Mouse (Mus musculus): ENCODE measurements at regions not wholly inside any gene's neighbourhood (a gene's known extent, or its start where the extent isn't known, plus 50 kb on each side); places are given as distances from the start of the nearest gene placed in this dataset.
"Not testable (repeated sequence)": the region's sequence is repeated elsewhere in the genome, so short reads cannot be mapped to it uniquely, and the experiment has no call there.

DNA sequence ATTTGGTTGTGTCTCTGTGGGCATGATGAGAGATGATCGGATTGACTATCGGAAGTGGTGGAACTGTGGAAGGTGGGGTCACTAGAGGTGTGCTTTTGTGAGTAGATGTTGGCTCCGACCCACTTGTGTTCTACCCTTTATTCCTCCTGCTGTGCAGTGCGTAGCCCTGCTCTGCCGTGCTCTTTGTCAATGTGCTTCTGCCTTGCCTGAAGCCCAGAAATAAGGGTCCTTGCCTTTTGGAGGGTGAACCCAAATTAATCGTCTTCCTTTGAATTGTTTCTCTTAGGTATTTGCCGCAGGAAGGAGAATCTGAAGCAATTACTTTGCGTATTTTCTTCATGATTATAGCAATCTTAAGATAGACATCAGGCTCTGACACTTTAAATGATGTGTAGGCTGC is 421.6 kb upstream of the Zfp507 start:
- DNase-seq (ENCODE audit: low read depth), result no peak

DNA sequence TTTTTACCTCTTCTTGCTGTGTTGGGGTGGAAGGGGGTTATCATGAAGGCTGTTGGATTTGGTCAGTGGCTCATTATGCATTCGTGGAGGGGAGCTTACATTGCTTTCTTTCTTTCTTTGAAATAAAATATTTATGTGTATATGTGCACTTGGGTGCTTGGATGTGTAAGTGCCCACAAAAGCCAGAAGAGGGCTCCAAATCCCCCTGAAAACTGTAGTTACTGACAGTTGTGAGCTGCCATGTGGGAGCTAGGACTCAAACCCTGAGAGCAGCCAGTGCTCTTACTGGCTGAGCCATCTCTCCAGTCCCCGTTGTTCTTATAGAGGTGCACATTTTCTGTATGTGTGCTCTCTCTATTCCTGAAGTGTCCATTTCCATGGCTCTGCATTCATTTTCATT is 415.6 kb upstream of the Zfp507 start:
- no peak for DNase-seq (ENCODE audit: low read depth)

DNA sequence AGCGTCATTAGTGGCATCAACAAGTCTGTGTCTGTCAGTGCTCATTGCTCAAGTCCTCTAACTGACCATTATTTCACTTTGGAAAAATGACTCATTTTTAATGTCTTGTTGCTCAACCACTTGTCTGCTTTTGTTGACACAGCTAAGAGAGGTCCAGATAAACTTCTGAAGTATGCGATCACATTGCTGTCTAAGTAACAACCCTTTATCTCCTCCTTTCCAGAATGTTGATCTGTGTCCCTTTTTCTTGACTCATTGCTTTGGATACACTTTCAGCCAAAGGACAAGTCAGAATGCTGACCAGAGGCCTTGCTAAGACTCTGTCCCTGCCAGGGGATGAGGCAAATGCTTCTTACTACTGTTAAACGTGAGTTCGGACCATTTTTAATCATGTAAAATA is 407.2 kb upstream of the Zfp507 start:
- no peak for DNase-seq (ENCODE audit: low read depth)

DNA sequence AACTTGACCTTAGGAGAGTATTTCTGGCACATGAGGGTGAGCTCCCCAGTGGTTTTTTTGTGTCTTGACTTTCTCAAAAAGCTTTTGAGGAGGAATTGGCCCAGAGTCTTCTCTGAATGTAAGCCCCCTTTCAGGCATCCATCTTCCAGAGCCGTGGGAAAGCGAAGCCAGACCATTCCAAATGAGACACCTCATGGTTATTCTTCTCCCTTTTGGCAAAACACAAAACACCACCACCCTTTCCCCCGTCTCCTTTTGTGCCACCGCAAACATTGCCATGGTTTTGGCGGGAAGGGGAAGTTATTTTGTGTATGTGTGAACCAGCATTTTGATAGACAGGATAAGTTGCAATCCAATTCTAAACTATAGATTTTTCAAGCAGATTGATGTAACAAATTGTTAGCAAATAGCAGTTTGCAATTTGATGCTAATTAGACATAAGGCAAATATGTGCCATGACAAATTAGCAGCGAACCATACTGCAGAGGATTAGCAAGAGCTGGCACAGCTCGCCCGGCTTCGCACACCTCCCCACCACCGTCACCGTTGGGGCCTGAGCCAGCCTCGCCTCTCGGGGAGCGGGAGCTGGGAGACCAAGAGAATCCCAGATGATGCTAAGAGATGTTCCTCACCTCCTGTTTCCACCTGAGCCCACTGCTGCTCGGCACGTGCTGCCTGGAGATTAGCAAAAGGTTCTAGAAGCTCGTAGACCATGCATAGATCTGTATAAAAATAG is 404.9 kb upstream of the Zfp507 start:
- no peak for DNase-seq (ENCODE audit: low read depth)

DNA sequence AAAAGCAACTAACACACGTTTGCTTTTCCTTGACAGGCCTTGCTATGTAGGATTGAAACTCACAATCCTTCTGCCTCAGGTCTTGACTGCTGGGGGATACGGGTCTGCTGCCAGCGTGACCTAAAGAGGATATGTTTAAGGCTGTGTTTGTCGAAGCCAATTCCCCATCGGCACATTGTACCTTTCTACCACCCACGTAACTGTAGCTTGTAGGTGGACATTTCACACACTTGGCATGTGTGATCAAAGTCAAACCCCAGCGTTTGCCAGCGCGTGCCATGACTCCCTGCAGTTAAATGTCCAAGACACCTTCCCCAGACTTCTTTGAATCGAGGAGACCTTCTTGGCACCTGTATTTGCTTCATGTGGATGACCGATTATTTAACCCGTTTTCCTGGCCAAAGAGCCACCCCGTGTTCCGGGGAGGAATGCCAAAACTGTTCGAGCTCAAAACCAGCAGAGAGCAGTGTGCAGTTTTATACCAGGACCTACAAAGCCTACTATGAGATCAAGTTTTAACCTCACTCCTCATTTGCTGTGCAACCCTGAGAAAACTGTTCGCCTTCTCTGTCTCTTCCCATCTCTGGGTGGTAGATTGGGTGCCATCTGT is 395.4 kb upstream of the Zfp507 start:
- no peak for DNase-seq (ENCODE audit: low read depth)

DNA sequence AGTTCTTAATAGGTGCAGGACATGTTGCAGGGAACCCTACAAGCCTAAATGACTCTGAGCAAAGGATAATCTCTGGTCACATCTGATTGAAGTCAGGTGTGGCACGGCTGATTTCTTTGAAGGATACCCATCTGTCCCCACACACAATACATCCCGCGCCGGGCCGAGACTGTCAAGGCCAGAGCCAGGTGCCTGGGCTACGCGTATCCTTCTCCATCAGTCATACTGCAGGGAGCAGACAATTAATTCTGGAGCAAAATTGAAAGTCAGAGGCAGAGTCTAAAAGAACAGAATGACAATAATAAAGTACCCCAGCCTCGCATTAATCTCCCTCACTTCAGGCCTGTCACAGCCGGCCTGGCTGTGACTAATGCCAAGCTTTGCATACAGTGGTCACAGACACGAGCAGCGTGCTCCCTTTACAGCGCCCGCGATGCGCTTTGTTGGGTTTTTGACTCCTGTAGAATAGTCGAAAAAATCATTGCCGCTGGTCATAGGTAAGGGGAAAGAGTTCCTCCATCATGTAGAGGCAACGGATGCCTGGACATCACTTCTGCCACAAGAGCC is 393.4 kb upstream of the Zfp507 start:
- DNase-seq (ENCODE audit: low read depth), result no peak

DNA sequence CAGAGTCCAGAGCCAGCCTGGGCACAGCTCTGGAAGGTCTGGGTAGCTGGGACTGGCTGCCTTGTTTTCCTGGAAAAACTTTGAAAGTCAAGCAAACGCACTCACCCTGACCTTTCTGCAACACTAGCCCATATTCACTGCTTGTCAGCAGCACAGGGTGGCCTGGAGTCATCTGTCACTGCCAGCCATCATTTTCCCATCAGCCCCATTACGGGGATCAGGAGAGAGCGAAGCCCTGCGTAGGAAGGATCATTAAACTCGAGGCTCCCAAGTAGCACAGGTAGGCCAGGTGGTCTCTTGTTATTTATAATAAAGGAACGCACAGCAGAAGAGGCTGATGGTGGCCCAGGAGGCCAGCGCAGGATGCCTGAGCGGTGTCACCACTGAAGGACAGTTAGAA is 389.8 kb upstream of the Zfp507 start:
- no peak for DNase-seq (ENCODE audit: low read depth)

DNA sequence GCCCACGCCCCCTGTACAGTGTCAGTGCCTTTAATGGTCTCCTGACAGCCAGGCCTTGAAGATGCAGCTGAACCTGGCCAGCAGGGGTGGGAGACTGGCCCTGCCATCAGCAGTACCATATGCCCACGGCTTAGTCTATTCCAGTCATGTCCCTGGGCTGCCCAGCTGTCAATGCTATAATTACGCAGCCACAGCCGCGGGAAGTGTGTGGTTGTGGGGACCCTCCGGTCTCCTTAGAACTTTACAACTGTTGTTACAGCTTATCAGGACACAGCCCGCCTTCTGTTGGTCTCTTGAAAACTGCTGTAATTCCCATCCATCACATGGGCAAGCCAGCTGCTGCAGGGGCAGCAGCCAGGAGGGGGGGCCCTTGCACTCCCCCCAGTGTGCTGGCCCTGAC is 375.1 kb upstream of the Zfp507 start:
- DNase-seq (ENCODE audit: low read depth), result no peak

DNA sequence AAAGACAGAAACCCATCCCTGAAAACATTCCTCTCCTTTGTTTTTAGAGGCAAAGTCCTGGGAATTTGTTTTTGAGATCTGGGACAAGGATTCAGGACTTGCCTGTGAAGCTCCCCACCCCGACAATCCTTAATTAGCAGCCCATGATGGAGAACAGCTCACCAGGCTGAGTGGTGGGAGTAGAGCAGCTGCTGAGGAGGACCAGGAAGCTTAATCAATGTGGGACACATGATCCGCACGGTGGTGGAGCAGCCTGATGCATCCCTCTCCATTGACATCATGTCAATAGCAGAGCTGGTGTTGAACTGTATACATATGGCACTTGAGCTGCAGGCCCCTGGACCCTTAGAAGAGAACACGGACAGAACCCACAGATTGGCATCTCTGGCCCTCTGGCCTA is 372.5 kb upstream of the Zfp507 start:
- DNase-seq (ENCODE audit: low read depth), result no peak

DNA sequence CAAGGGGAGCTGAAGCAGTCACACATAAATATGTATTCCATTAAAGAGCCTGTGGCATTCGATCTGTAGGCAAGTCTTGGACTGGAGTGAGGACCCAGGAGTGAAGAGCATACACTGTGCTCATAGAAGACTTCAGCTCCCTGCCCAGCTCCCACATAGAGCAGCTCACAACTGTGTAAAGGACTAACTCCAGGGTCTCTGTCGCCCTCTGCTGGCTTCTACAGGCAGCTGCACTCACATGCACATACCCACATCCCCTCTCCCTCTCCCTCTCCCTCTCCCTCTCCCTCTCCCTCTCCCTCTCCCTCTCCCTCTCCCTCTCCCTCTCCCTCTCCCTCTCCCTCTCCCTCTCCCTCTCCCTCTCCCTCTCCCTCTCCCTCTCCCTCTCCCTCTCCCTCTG is 369.7 kb upstream of the Zfp507 start:
- DNase-seq (ENCODE audit: low read depth), result not testable (repeated sequence)

DNA sequence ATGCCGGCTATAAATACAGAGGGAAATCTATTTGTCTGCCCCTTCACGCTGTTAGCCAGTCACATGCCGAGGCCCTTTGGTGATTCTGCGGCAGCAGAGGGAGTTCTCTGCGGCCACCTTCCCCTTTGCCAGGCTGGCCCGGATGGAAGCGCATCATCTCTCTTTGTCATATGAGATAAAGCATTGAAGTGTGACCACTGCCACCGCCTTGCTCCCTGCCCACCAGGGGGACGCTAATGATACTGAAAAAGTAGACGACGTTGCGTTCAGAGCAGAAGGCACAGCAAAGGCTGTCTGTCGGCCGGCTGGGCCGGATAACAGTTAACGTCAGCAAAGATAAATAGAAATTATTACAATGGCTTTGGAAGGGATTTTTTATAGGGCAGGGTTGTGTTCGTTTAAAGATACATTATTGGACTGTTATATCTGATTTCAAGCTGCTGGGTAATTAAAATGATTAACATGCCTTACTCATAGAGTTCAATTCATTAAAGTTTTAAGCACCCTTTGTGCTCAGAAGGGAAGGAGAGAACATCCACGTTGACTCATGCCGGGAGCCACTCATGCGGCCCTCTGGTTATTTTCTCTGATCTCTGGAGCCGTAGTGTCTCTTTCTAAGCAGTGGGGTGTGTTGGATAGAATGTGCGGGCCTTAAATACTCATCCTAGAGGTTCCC is 354.6 kb upstream of the Zfp507 start:
- no peak for DNase-seq (ENCODE audit: low read depth)

DNA sequence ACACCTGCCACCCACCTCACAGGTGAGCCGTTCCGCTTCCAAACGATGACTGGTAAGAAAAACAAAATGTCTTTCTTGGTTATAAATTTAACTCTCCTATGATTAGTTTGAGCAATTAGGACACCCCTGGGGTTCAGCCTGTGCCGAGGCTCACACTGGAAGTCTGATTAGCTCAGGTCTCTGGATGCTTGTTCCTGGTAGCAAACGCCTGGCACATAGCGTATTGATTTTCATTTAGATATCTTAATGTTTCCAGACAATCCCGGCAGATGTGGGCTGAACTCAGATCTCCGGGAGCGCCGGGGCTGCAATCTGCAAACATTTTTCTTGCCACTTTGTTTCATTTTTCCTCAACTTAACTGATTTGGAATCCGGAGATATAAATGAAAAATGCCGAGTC is 353.8 kb upstream of the Zfp507 start:
- DNase-seq (ENCODE audit: low read depth), result no peak

DNA sequence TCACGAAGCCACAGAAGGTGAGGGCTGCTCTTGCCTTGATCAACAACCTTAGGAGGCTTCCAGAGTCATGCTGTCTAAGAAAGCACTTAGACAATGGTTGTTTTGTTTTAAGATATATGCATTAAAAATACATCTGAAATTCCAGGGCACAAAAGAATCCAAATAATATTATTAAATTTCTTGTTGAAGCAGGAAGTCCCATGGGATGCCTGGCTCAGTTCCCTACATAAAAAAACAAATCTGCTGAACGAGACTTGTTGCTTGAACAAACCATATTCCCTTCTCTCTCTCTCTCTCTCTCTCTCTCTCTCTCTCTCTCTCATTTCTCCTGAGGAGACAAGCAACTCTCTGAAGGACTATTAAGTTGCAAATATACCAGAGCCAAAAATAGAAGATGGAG is 352.8 kb upstream of the Zfp507 start:
- no peak for DNase-seq (ENCODE audit: low read depth)

DNA sequence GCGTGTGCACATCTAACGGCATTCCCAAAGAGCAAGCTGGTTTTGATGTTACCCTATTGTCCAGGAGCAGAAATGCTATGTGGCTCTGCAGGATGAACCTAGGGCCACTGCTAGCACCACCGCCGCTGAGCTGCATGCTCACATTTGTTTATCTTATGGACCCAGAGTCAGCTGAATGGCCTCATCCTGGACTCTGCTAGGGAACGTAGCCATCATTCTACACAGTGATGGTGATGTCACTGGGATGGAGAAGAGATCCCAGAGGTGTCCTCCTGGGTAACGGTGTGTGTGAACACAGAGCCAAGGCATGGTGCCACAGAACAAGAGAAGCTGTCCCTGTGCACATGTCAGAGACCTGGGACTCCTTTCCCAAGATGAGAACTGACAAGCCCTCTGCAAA is 352.4 kb upstream of the Zfp507 start:
- DNase-seq (ENCODE audit: low read depth), result no peak

DNA sequence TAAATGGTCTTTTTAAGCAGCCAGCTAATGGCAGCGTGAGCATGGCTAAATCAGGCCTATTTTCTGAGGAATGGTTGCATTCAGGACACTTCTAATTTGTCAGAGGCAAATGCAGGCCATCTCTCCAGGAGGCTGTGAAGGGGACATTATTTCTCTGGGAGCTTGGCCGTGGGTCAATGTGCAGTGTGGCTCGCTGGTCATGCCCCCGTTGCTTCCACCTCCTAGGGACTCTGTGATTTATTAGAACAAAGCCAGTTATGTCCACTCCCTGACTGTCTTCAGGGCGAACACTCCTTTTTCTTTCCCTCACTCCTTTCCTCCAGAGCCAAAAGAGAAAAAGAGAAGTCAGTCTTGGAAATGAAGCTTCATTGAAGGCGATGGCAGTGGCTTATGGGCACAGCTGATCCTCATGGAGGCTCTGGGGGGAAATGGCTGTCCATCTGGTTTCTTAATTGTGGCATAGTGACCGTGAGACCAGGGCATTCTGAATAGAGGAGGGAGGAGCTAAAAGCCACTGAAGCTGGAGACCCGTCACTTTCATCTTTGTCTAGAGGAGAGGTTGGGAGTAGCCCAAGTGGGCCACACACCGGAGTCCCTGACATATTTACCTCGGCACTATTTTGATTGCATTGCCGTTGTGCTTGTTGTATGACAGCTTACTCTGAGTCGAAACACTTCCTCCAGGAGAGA is 348.2 kb upstream of the Zfp507 start:
- DNase-seq (ENCODE audit: low read depth), result no peak

DNA sequence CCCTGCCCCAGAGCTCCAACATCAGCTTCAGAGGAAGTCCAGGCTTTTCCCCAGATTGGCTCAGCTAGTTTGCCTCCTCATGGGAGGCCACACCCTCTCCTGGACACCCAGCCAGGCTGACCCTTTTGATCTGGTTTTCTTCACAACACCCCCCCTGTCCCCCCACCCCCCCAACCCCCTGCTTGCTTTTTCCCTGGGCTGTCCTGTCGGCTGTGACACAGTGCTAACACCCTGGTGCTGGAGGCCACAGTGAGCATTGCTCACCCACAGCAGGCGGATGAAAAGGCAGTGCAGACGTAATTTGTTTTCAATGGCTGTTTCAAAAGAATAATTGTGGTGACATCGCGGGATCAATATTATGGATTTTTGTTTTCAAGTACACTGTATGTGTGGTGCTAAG is 333.8 kb upstream of the Zfp507 start:
- DNase-seq (ENCODE audit: low read depth), result no peak

DNA sequence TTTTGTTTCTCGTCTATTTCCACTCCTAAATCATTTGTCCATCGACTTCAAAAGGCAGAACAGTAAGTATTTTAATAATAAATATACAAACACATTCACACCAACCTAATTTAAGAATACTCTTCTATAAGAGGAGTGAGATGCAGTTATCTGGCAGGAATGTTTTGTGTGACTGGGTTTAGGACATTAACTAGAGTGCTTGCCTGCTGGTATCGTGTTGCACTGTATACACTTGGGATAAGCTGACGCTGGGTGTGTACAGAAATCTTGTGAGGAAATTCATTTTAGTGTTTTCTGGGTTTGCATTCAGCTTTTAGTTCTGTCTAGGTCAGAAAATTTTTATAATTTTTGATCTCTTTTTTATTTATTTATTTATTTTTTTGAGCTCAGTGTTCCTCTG is 331.8 kb upstream of the Zfp507 start:
- no peak for DNase-seq (ENCODE audit: low read depth)

DNA sequence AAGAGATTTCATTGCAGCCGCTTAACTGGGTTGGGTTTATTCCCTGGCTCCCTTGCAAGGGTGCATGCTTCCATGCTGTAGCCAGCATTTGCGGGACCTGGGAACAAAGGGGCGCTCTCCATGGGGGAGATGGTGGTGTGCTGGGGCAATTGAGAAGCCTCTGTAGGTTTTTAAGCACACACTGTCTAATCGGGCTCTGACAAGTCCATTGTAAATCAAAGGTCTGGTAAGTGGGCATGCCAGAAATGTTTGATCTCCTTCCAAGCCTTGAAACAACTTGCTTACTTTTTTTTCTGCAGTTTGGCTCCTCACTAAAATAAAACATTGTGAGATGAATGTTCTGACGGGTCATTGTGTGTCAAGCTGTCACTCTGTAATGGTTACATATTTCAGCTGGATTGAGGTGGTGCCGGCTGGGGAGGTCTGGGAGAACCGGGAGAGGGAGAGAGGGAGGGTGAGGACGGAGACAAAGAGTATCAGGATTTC is 330.9 kb upstream of the Zfp507 start:
- no peak for DNase-seq (ENCODE audit: low read depth)

DNA sequence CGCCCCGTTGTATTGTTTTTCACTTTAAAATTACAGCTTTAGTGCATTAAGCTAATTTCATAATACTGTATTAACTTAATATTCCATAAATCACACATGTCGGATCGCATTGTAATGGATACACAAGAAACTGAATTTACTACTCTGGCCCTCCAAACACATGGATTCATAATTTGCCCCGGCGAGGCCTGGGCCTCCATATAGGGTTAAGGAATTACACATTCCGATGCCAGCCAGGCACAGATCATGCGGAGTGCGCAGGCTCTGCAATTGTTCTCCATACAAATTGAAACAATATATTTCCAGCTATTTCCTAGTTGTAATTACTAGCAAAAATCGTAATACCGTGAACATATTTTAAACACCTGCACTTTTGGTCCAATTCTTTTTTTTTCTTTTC is 330.2 kb upstream of the Zfp507 start:
- no peak for DNase-seq (ENCODE audit: low read depth)

DNA sequence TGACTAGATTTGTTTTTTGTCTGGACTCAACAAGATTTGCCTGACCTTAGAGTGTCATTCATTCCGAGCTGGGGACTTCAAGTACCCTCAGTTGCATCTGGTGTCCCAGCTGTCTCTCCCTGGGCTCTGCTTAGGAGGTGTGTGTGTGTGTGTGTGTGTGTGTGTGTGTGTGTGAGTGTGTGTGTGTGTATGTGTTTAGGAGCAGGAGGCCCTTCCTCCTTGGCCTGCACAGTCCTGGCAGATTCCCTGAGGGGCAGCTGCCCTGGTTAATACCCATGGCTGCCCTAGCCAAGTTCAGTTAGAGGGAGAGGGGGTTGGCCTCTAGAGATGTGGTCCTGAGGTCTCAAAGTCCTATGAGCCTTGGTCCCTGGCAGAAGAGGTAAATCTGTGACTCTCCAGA is 329.8 kb upstream of the Zfp507 start:
- DNase-seq (ENCODE audit: low read depth), result no peak

DNA sequence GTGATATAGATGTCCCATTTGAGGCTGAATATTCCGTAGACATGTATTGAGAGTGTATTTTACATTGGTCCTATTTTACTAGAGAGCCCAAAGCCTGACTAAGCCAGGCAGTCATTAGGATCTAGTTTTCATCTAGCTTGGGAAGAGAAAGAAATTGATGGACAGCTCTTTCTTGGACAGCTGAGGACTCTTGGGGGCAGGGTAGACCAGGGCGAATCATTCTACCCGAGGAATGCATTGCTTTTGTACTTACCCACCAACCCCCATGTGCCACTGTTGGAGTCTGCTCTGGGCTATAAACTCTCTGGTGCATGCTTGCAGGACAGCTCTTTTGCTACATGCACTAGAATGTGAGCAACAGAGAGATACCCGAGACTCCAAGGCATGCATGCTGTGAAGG is 294.3 kb upstream of the Zfp507 start:
- DNase-seq (ENCODE audit: low read depth), result no peak

Data from naive thymus-derived CD4-positive, alpha-beta T cell, adult 2 months (primary cell).